Mouse (Mus musculus) ES-E14 (cell line): Measurements from ENCODE around the gene Tmem165. TPM values are rescaled to one million over a fixed set of nuclear protein-coding genes. Genes with fewer than 3 reads are reported as not detected.

Experiments used
- DNase-seq: peaks from one replicate; pipeline ENCODE4 v3.0.0-alpha.2; 2013; ENCODE audit warnings: low read depth, low spot score
- H3K27ac ChIP-seq: 2 replicates; pipeline ENCODE4 v1.5.1; 2012; ENCODE audit warnings: low read depth, mild to moderate bottlenecking, low read length, moderate library complexity, mixed read lengths; ENCODE audit not compliant: poor library complexity, insufficient read depth, severe bottlenecking
- H3K36me3 ChIP-seq: 2 replicates; pipeline ENCODE4 v1.6.1; 2012; ENCODE audit warnings: mild to moderate bottlenecking, low read length, moderate library complexity, mixed read lengths; ENCODE audit not compliant: control insufficient read depth, poor library complexity, insufficient read depth, severe bottlenecking
- H3K4me1 ChIP-seq, 2 experiments: fragments of 150-350 bp in 1 of 2; sonication (generic) in 1 of 2; 2 replicates each; pipeline ENCODE4 v1.6.1; 2012; ENCODE audit warnings: low read length in 2 of 2, mild to moderate bottlenecking in 1 of 2, mixed read lengths in 1 of 2; ENCODE audit not compliant: control insufficient read depth in 2 of 2, insufficient read depth in 2 of 2, poor library complexity in 1 of 2
- H3K4me3 ChIP-seq, 2 experiments: fragments of 150-350 bp in 1 of 2; sonication (generic) in 1 of 2; 2 replicates each; pipeline ENCODE4 v1.5.1; 2012; ENCODE audit warnings: low read length in 2 of 2, low read depth in 1 of 2, mild to moderate bottlenecking in 1 of 2, mixed read lengths in 1 of 2; ENCODE audit not compliant: insufficient read depth in 1 of 2, poor library complexity in 1 of 2, severe bottlenecking in 1 of 2
- H3K9ac ChIP-seq: 2 replicates; pipeline ENCODE4 v1.6.1; 2012; ENCODE audit warnings: low read depth, mild to moderate bottlenecking, low read length, mixed read lengths; ENCODE audit not compliant: poor library complexity, insufficient read depth, severe bottlenecking
- H3K9me3 ChIP-seq: fragments of 150-350 bp; sonication (generic); 2 replicates; pipeline ENCODE4 v1.6.1; 2012; ENCODE audit warnings: low read depth, mild to moderate bottlenecking, low read length; ENCODE audit not compliant: control insufficient read depth, insufficient read depth
- CHD2 ChIP-seq: IDR thresholded peaks from 2 replicates; pipeline ENCODE4 v1.6.1; 2014; ENCODE audit warnings: mild to moderate bottlenecking, low read depth, low read length, inconsistent platforms
- HCFC1 ChIP-seq: IDR thresholded peaks from 2 replicates; pipeline ENCODE4 v1.6.1; 2012; ENCODE audit warnings: low read length, inconsistent platforms, borderline replicate concordance; ENCODE audit not compliant: insufficient read depth
- MAFK ChIP-seq: IDR thresholded peaks from 2 replicates; pipeline ENCODE4 v1.6.1; 2014; ENCODE audit warnings: mild to moderate bottlenecking, low read depth, low read length, inconsistent platforms; ENCODE audit not compliant: insufficient read depth
- ZC3H11A ChIP-seq: IDR thresholded peaks from 2 replicates; pipeline ENCODE4 v1.6.1; 2012; ENCODE audit warnings: low read depth, mild to moderate bottlenecking, inconsistent platforms, low read length, borderline replicate concordance
- ZNF384 ChIP-seq: IDR thresholded peaks from 2 replicates; pipeline ENCODE4 v1.6.1; 2012; ENCODE audit warnings: low read depth, low read length, inconsistent platforms
- in situ Hi-C, 2 experiments: fragments of 600-800 bp; cut with MboI; formaldehyde crosslinking; loops; one replicate each; pipeline ENCODE4 v1.15.1; 2025; ENCODE audit warnings: low sequenced_read_pairs in 2 of 2, inconsistent platforms in 1 of 2; ENCODE audit not compliant: unreplicated experiment in 2 of 2
- total RNA-seq: library from RNA; depleted of rRNA; stranded (reverse); fragments of 300-350 nt; gene quantifications from 2 replicates; pipeline ENCODE4 v1.2.3, GENCODE M21; 2012

Gene Tmem165
- total RNA-seq, 1 experiment: 104 TPM

DNA sequence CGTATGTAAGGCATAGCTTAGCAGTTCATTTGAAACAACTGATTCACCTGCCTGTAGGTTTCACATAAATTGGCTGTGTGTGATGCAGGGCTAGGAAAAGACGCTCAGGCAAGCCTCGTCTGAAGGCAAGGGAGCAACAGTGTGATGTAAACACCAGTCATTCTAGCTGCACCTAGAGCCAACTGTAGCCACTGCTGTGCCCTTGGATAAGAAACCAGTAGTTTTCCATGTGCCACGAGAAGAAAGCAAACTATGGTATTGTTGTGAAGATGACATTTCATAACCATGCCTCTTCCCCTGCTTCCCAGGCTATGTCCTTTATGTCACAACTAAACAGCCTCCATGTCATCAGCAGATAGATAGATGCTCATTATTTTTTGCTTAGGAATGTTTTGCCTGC is 40.3 kb upstream of the Tmem165 start:
- no peak overlapping the region for H3K4me3 ChIP-seq
- peaks cover 2 to 7% of the 10 kb centered on the region in 2 experiments; a peak in 2 of 4 replicates for H3K4me1 ChIP-seq
- in situ Hi-C loops: no loop called here
- DNase-seq: no peak
- H3K9me3 ChIP-seq: no peaks in the 10 kb centered on the region
- no peak overlapping the region for H3K27ac ChIP-seq
- H3K9ac ChIP-seq: no peak overlapping the region
- no peaks in the 10 kb centered on the region for H3K36me3 ChIP-seq
- TF ChIP-seq ZNF384 (no peak), HCFC1 (no peak), ZC3H11A (no peak), CHD2 (no peak), MAFK (no peak)

DNA sequence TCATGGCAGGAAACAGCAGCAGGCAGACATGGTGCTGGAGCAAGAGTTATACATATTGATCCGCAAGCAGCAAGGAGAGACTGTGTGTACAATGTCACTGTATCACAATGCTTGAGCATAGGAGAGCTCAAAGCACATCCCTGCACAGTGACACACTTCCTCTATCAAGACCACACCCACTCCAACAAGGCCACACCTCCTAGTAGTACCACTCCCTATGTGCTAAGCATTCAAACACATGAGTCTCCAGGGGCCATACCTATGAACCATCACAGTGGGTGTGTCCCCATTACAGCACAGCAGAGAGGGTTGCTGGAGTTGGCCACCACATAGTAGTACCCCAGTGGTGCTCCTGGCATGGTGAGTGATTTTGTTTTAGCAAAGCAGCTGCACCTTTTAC is 37.3 kb upstream of the Tmem165 start:
- no peaks in the 10 kb centered on the region for H3K9me3 ChIP-seq
- H3K36me3 ChIP-seq: peaks cover 4% of the 10 kb centered on the region; the same call in 1 of the 2 replicates
- no peak for DNase-seq
- H3K9ac ChIP-seq: no peak overlapping the region
- H3K27ac ChIP-seq: no peak overlapping the region
- in situ Hi-C loops: no loop called here
- TF ChIP-seq ZC3H11A (no peak), MAFK (no peak), ZNF384 (no peak), HCFC1 (no peak), CHD2 (no peak)
- no peak overlapping the region for H3K4me3 ChIP-seq
- H3K4me1 ChIP-seq: peaks cover 0 to 2% of the 10 kb centered on the region in 2 experiments; a peak in 1 of 4 replicates

DNA sequence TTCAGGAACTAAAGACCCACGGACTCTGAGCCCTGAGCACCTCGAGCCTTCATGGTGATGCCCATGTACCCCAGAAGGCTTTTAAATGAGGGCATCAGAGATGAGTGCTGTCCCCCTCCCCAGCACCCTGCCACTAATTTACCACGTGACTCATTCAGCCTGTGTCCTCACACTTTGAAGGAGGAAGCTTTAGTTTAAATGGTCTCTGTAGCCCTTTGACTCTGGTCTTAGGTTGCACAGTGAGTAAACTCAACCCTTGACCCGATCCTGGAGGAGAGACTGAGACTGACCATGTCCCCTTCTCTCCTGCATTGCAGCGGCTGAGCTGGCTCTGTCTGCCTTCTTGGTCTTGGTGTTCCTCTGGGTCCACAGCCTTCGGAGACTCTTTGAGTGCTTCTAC is 34.2 kb upstream of the Tmem165 start:
- TF ChIP-seq ZC3H11A (no peak), CHD2 (no peak), HCFC1 (no peak), MAFK (no peak), ZNF384 (no peak)
- Histone ChIP-seq H3K9me3 (no peaks in the 10 kb centered on the region), H3K9ac (no peak overlapping the region), H3K4me1 (no peaks in the 10 kb centered on the region), H3K27ac (no peak overlapping the region), H3K4me3 (no peak overlapping the region), H3K36me3 (peaks cover 6% of the 10 kb centered on the region; the same call in 1 of the 2 replicates)
- no peak for DNase-seq
- in situ Hi-C loops: no loop called here

DNA sequence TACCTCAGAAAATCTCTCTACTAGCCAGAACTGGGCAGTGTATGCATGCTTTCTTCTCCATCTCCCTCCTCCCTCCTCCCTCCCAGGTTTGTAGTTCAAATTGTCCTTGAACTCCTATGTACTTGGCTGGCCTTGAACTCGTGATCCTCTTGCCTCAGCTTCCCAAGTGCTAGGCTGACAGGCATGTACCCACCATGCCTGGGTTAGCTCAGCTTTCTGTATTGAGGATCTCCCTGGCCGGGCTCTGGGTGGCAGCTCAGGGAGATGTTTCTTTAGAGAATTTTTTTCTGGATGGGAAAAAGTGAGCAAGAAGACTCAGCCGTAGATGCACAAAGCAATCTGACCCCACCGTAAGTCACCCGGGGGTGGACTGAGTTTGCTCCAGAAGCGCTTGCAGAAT is 30.7 kb upstream of the Tmem165 start:
- H3K4me1 ChIP-seq: no peaks in the 10 kb centered on the region
- H3K4me3 ChIP-seq: no peak overlapping the region
- no peak for TF ChIP-seq ZC3H11A
- no peak for TF ChIP-seq ZNF384
- TF ChIP-seq MAFK: no peak
- TF ChIP-seq HCFC1: no peak
- TF ChIP-seq CHD2: no peak
- in situ Hi-C loops: no loop called here
- no peak overlapping the region for H3K27ac ChIP-seq
- H3K36me3 ChIP-seq: peaks cover 8% of the 10 kb centered on the region; the same call in 1 of the 2 replicates
- no peaks in the 10 kb centered on the region for H3K9me3 ChIP-seq
- no peak for DNase-seq
- H3K9ac ChIP-seq: no peak overlapping the region

- no peak for TF ChIP-seq CHD2
- TF ChIP-seq MAFK: no peak
- TF ChIP-seq ZNF384: no peak
- no peak for TF ChIP-seq HCFC1
- no peak for TF ChIP-seq ZC3H11A
- no peak for DNase-seq
- in situ Hi-C loops: no loop called here
- no peak overlapping the region for H3K9ac ChIP-seq
- no peaks in the 10 kb centered on the region for H3K9me3 ChIP-seq
- H3K4me1 ChIP-seq: no peaks in the 10 kb centered on the region
- peaks cover 8% of the 10 kb centered on the region; the same call in 1 of the 2 replicates for H3K36me3 ChIP-seq
- no peak overlapping the region for H3K27ac ChIP-seq
- no peak overlapping the region for H3K4me3 ChIP-seq
These were observed 30.2 kb upstream of the Tmem165 start for GRCm38 (mm10) chr5:76153430-76153829.
